Mouse (Mus musculus): ENCODE results near the gene Kdm5c. TPM values are rescaled to one million over a fixed set of nuclear protein-coding genes. Genes with fewer than 3 reads are reported as not detected.
"Not testable (repeated sequence)": the region's sequence is repeated elsewhere in the genome, so short reads cannot be mapped to it uniquely, and the experiment has no call there.

The Kdm5c gene
- polyA plus RNA-seq, 1 experiment from 2014 or later = 54.8 TPM

DNA sequence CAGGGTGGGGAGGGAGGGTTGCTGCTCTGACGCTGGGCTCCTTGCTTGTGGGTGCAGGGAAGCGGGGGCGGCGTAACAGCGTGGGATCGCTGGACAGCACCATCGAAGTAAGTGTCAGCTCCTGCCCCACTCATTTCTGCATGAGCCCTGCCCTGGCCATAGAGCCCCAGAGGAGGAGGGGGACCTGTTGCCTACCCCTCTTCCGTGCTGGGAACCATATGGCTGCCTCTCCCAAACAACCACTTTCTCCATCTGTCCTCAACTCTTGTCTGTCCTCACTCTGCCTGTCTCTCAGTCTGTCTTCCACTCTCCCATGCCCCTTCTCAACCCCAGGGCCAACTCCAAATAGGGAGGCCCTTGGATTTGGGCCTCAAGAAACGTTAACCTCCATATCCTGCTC lies 10.6 kb upstream of the Kdm5c start:
- WGBS = 50% methylated on average over 9 of the region's 9 CpGs
- Histone ChIP-seq H3K9ac (no peak overlapping the region), H3K4me3 (no peak overlapping the region), H3K27ac (no peak overlapping the region), H3K4me1 (no peaks in the 10 kb centered on the region), H3K9me3 (no peaks in the 10 kb centered on the region), H3K4me2 (replicated peaks) (no peak overlapping the region), H3K36me3 (no peaks in the 10 kb centered on the region), H3K27me3 (replicated peaks) (peaks cover 69% of the 10 kb centered on the region)
- no peak for ATAC-seq (ENCODE audit: low FRiP score, low read depth)

DNA sequence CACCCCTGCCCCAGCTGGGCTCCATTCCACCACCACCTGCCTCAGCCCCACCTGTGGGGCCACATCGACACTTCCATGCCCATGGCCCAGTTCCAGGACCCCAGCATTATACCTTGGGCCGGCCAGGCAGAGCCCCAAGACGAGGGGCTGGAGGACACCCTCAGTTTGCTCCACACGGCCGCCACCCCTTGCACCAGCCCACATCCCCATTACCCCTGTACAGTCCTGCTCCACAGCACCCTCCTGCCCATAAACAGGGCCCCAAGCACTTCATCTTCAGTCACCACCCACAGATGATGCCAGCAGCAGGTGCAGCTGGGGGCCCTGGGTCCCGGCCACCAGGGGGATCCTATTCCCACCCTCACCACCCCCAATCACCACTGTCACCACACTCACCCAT lies 9.5 kb upstream of the Kdm5c start:
- Histone ChIP-seq H3K9me3 (no peaks in the 10 kb centered on the region), H3K4me1 (no peaks in the 10 kb centered on the region), H3K27ac (no peak overlapping the region), H3K27me3 (replicated peaks) (peaks cover 65% of the 10 kb centered on the region), H3K4me2 (replicated peaks) (no peak overlapping the region), H3K4me3 (no peak overlapping the region), H3K36me3 (no peaks in the 10 kb centered on the region), H3K9ac (no peak overlapping the region)
- 88% methylated on average over 6 of the region's 6 CpGs for WGBS
- ATAC-seq (ENCODE audit: low FRiP score, low read depth) = no peak

DNA sequence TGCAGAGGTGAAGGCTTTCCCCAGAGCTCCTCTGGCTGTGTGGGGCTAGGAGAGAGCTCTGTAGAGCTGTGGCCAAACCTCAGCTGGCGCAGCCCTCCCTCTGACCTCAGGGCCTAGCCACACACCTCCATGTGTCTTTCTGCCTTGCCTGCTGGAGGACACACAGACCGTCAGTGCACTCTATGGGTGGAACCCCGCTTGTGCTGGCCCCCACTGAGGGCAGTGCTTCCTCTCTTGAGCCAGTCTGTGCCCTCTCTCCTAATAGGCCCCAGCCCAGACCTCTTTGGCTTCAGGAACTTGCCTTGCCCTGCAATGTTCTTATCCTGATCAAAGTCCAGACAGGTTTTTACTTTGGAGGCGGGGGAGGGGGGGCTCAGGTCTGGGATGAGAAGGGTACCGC lies 8.5 kb upstream of the Kdm5c start:
- 67% methylated on average over 5 of the region's 5 CpGs for WGBS
- H3K9ac ChIP-seq = no peak overlapping the region
- no peak for ATAC-seq (ENCODE audit: low FRiP score, low read depth)
- H3K9me3 ChIP-seq = no peaks in the 10 kb centered on the region
- H3K27me3 ChIP-seq (replicated peaks) = peaks cover 56% of the 10 kb centered on the region
- H3K36me3 ChIP-seq = no peaks in the 10 kb centered on the region
- no peak overlapping the region for H3K4me2 ChIP-seq (replicated peaks)
- H3K4me1 ChIP-seq = no peaks in the 10 kb centered on the region
- no peak overlapping the region for H3K4me3 ChIP-seq
- H3K27ac ChIP-seq = no peak overlapping the region

DNA sequence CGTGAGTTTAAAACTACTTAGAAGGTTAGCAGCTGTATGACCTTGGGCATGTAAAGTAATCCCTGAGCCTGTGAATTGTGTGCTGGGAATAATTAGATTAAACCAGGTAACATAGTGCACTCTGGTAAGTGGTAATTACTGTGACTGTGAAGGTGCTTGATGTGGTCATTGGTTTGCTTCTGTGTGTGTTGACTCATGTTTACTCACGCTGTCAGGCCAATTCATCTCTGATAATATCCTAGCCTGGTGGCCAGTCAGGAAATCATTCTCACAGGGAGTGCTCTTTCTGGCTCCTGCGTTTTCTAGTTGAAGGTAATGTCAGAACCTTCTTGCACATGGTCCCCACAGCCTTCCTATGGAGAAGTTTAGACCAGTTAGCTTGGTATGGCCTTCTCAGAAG lies 1.3 kb downstream of the Kdm5c start:
- Histone ChIP-seq H3K27ac (no peak overlapping the region), H3K4me3 (peak overlapping the region; percentile 82), H3K36me3 (peaks cover 7% of the 10 kb centered on the region), H3K9me3 (no peaks in the 10 kb centered on the region), H3K27me3 (replicated peaks) (no peaks in the 10 kb centered on the region), H3K4me1 (peaks cover 16% of the 10 kb centered on the region), H3K4me2 (replicated peaks) (peak overlapping the region; percentile 65), H3K9ac (peak overlapping the region; percentile 85)
- 27% methylated on average over 3 of the region's 3 CpGs for WGBS
- no peak for ATAC-seq (ENCODE audit: low FRiP score, low read depth)

DNA sequence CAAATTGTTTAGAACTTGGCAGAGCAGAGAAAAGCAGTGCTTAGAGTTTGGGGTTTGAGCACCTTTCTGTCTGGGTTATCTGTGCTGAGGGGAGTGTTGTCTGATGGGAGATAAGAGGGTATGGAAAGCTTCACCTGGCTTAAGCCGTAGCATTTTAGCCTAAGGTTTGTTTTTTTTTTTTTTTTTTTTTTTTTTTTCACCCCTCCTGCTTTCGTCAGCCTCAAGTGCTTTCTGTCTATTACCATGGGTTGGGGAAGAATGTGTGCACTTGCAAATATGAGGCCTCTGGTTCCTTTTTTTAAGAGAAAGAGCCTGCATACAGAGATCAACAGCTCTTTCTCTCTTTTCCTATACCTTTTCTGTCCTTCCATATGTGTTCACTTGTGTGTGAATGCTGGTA lies 2.9 kb downstream of the Kdm5c start:
- no peak for ATAC-seq (ENCODE audit: low FRiP score, low read depth)
- H3K9ac ChIP-seq = no peak overlapping the region
- H3K4me3 ChIP-seq = no peak overlapping the region
- H3K4me1 ChIP-seq = peaks cover 16% of the 10 kb centered on the region
- H3K4me2 ChIP-seq (replicated peaks) = peak overlapping the region; percentile 65
- 86% methylated on average over 2 of the region's 2 CpGs for WGBS
- no peak overlapping the region for H3K27ac ChIP-seq
- H3K27me3 ChIP-seq (replicated peaks) = no peaks in the 10 kb centered on the region
- peaks cover 20% of the 10 kb centered on the region for H3K36me3 ChIP-seq
- no peaks in the 10 kb centered on the region for H3K9me3 ChIP-seq

DNA sequence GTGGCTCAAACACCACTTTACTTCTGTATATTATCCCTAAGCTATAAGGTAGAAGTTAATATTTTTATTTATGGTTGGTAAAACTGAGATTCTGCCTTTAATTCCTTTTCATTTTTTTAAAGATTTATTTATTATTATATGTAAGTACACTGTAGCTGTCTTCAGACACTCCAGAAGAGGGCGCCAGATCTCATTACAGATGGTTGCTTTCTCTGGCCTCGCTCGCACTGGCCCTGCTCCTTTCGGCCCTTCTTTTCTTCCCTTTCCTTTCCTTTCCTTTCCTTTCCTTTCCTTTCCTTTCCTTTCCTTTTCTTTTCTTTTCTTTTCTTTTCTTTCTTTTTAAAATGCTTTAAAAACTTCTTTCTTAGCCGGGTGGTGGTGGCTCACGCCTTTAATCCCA lies 10.3 kb downstream of the Kdm5c start:
- WGBS = 83% methylated on average over 6 of the region's 6 CpGs
- not testable (repeated sequence) for H3K4me2 ChIP-seq (replicated peaks); H3K9ac ChIP-seq; H3K9me3 ChIP-seq; H3K27me3 ChIP-seq (replicated peaks); ATAC-seq (ENCODE audit: low FRiP score, low read depth); H3K4me3 ChIP-seq; H3K27ac ChIP-seq; H3K4me1 ChIP-seq
- peaks cover 67% of the 10 kb centered on the region for H3K36me3 ChIP-seq

DNA sequence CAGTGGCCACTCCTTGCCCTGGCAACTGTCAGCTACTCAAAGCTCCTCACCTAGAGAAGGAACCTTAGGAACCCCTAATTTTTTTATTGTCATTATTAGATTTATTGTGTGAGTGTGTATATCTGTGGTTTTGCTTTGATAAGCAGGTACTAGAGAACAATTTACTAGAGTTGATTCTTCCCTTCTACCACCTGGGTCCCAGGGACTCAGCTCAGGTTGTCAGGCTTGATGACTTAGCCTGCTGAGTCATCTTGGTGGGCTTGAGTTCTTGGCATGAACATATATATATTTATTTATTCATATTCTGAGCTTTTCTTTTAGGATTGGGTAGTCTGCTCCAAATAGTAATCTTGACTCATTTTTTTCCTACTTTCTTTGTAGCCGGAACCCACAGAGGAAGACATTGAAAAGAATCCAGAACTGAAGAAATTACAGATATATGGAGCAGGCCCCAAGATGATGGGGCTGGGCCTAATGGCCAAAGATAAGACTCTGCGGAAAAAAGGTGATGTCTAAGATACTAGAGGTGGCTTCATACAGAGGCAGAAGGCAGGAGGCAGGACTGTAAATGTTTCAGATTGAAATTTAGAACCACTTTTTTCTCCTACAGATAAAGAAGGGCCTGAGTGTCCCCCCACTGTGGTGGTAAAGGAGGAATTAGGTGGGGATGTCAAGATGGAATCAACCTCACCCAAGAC lies 11.8 kb downstream of the Kdm5c start:
- Histone ChIP-seq H3K36me3 (peaks cover 70% of the 10 kb centered on the region), H3K9ac (no peak overlapping the region), H3K4me2 (replicated peaks) (no peak overlapping the region), H3K9me3 (no peaks in the 10 kb centered on the region), H3K27ac (no peak overlapping the region), H3K27me3 (replicated peaks) (no peaks in the 10 kb centered on the region), H3K4me3 (no peak overlapping the region), H3K4me1 (no peaks in the 10 kb centered on the region)
- no peak for ATAC-seq (ENCODE audit: low FRiP score, low read depth)
- 97% methylated on average over 2 of the region's 2 CpGs for WGBS

DNA sequence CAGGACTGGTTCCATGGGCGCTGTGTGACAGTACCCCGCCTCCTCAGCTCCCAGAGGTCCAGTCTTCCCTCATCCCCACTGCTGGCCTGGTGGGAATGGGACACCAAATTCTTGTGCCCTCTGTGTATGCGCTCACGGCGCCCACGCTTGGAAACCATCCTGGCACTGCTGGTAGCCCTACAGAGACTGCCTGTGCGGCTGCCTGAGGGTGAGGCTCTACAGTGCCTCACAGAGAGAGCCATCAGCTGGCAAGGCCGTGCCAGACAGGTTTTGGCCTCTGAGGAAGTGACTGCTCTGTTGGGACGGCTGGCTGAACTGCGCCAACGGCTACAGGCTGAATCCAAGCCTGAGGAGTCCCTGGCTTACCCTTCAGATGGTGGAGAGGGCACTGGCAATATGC lies 38.4 kb downstream of the Kdm5c start:
- Histone ChIP-seq H3K27me3 (replicated peaks) (no peaks in the 10 kb centered on the region), H3K27ac (no peak overlapping the region), H3K4me1 (no peaks in the 10 kb centered on the region), H3K9ac (no peak overlapping the region), H3K4me2 (replicated peaks) (no peak overlapping the region), H3K4me3 (no peak overlapping the region), H3K9me3 (no peaks in the 10 kb centered on the region), H3K36me3 (peaks cover 87% of the 10 kb centered on the region)
- 96% methylated on average over 11 of the region's 11 CpGs for WGBS
- no peak for ATAC-seq (ENCODE audit: low FRiP score, low read depth)

DNA sequence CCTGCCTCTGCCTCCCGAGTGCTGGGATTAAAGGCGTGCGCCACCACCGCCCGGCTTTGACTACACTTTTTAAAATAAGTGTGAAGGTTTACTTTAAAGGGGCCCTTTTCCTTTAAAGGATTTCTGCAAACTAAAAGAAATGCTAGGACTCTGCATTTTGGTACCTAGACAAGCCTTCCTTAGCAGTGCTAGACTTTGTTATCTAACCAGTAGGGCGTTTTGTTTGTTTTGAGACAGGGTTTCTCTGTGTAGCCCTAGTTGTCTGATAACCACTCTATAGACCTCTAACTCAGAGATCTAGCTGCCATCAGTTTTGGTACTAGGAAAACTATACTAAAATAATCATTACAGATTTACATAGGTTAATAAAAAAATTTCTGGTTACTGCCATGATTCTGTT lies 46.6 kb downstream of the Kdm5c start:
- Histone ChIP-seq H3K27ac (no peak overlapping the region), H3K36me3 (peaks cover 14% of the 10 kb centered on the region), H3K4me3 (no peak overlapping the region), H3K9ac (no peak overlapping the region), H3K4me2 (replicated peaks) (no peak overlapping the region), H3K4me1 (no peaks in the 10 kb centered on the region), H3K27me3 (replicated peaks) (no peaks in the 10 kb centered on the region), H3K9me3 (no peaks in the 10 kb centered on the region)
- WGBS = 89% methylated on average over 6 of the region's 6 CpGs
- ATAC-seq (ENCODE audit: low FRiP score, low read depth) = no peak

DNA sequence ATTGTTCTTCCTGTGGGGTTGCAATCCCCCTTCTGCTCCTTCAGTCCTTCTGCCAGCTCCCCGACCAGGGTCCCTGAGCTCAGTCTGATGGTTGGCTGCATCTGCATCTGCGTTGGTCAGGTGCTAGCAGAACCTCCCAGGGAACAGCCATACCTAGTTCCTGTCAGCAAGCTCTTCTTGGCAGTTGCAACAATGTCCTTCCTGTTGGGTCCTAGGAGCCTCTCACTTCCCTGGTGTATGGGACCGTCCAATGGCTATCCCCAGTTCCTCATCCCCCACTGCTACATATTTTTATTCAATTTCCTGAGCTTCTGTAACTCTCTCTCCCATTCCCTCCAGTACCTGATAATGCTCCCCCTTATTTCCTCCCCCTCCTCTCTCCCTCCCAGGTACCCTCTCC lies 51.9 kb downstream of the Kdm5c start:
- Histone ChIP-seq H3K27me3 (replicated peaks) (no peaks in the 10 kb centered on the region), H3K9me3 (no peaks in the 10 kb centered on the region), H3K27ac (no peak overlapping the region), H3K4me1 (no peaks in the 10 kb centered on the region), H3K4me2 (replicated peaks) (no peak overlapping the region), H3K9ac (no peak overlapping the region), H3K4me3 (no peak overlapping the region), H3K36me3 (no peaks in the 10 kb centered on the region)
- ATAC-seq (ENCODE audit: low FRiP score, low read depth) = no peak
- 81% methylated on average over 3 of the region's 3 CpGs for WGBS

DNA sequence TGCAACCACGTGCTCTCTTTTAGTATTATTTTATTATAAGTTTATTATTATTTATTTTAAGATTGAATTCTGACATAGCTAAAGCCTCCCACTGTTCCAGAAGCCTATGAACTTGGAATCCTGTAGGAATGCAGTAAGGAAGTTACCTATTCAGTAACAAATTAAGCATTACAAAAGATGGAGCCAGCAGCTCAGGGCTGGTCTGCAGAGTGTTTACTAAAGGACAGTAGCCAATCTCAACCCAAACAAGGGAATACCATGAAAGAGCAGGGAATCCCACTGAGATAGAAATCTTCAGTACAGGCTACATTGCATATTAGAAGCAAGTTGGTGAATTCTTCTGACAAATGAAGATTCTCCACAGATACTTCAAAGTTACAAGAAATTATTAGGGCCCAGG lies 54.2 kb downstream of the Kdm5c start:
- not testable (repeated sequence) for H3K27ac ChIP-seq; H3K9ac ChIP-seq; ATAC-seq (ENCODE audit: low FRiP score, low read depth); H3K4me1 ChIP-seq; H3K36me3 ChIP-seq; H3K27me3 ChIP-seq (replicated peaks); H3K4me3 ChIP-seq; H3K9me3 ChIP-seq; H3K4me2 ChIP-seq (replicated peaks)
- WGBS = 50% methylated on average over 1 of the region's 1 CpGs

DNA sequence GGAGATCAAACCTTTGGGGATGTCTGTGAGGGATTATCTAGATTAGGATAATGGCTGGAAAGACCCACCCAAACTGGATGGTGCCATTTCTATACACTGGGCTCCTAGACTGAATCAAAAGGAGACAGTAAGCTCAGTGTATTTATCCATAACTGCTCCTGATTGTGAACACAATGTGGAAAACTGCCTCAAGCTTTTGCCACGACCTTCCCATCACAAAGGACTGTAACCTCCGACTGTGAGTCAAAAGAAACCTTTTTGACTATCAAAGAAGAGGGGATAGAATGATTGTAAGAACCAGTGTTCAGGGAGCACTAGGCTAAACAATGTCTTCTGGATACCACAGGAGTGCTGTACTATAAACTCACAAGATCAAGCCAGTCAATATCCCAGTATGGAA lies 73.4 kb downstream of the Kdm5c start:
- 59% methylated on average over 2 of the region's 2 CpGs for WGBS
- Histone ChIP-seq H3K4me3 (no peak overlapping the region), H3K36me3 (no peaks in the 10 kb centered on the region), H3K9ac (no peak overlapping the region), H3K4me1 (no peaks in the 10 kb centered on the region), H3K27ac (no peak overlapping the region), H3K4me2 (replicated peaks) (no peak overlapping the region), H3K27me3 (replicated peaks) (no peaks in the 10 kb centered on the region; the same call in 1 of the 2 replicates), H3K9me3 (no peaks in the 10 kb centered on the region)
- ATAC-seq (ENCODE audit: low FRiP score, low read depth) = no peak

DNA sequence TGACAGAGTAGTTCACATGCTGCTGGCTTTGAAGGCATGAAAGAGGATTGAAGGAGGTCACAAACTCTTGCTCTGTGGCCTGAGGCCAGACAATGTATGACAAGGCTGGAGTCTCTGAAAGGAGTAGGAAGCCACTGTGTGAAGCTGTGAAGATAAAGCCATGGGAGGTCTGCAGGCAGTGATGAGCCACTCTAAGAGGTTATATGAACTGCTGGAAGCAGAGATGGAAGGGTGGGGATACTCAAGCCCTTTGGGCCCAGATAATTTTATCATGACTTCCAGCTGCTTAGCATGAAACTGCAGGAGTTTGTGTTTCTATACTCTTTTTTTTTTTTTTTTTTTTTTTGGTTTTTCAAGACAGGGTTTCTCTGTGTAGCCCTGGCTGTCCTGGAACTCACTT lies 74.6 kb downstream of the Kdm5c start:
- Histone ChIP-seq H3K36me3 (no peaks in the 10 kb centered on the region), H3K4me2 (replicated peaks) (no peak overlapping the region), H3K27ac (no peak overlapping the region), H3K9ac (no peak overlapping the region), H3K9me3 (no peaks in the 10 kb centered on the region), H3K27me3 (replicated peaks) (no peaks in the 10 kb centered on the region; the same call in 1 of the 2 replicates), H3K4me1 (no peaks in the 10 kb centered on the region), H3K4me3 (no peak overlapping the region)
- no peak for ATAC-seq (ENCODE audit: low FRiP score, low read depth)
